Mouse (Mus musculus) heart, adult 2 months (tissue): ENCODE data around the gene Anpep.

Experiments used
- CTCF ChIP-seq: fragments of 200-600 bp; IDR thresholded peaks from 2 replicates; pipeline ENCODE4 v1.8.1; 2022; ENCODE audit warnings: antibody characterized with exemption, mild to moderate bottlenecking, moderate library complexity
- EP300 ChIP-seq: fragments of 200-500 bp; IDR thresholded peaks from 2 replicates; pipeline ENCODE4 v1.6.1; 2011; ENCODE audit warnings: low read depth, low read length, control low read depth; ENCODE audit not compliant: insufficient read depth
- POLR2A ChIP-seq: fragments of 200-500 bp; IDR thresholded peaks from 2 replicates; pipeline ENCODE4 v1.6.1; 2011; ENCODE audit warnings: mild to moderate bottlenecking, low read depth, low read length, control low read depth; ENCODE audit not compliant: insufficient read depth

DNA sequence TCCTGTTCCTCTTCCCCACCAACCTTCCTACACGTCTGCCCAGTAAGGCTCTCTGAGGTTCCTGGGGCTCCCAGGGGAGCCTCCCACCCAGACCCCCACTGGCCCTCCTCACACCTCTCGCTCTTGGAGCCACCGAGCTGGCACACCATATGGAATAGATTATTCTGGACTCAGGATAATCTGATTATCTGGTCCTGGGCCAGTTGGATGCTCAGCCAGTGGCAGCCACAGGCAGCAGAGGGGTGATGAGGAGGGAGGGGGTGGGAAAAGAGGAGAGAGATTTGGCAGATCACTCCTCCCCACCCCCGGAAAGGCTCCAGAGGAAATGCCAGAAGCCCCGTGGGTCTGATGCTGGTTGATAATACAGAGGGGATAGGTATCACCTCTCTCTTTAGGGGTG, 62.3 kb downstream of the Anpep start:
- no peak for TF ChIP-seq POLR2A
- TF ChIP-seq CTCF: no peak
- TF ChIP-seq EP300: no peak
